Mouse (Mus musculus) kidney, postnatal 10 days (tissue): ENCODE results near the gene Mkrn2os.

Source experiments
- DNase-seq: peaks from one replicate; pipeline ENCODE4 v3.0.0; 2021; ENCODE audit warnings: mixed read lengths

The Mkrn2os gene

DNA sequence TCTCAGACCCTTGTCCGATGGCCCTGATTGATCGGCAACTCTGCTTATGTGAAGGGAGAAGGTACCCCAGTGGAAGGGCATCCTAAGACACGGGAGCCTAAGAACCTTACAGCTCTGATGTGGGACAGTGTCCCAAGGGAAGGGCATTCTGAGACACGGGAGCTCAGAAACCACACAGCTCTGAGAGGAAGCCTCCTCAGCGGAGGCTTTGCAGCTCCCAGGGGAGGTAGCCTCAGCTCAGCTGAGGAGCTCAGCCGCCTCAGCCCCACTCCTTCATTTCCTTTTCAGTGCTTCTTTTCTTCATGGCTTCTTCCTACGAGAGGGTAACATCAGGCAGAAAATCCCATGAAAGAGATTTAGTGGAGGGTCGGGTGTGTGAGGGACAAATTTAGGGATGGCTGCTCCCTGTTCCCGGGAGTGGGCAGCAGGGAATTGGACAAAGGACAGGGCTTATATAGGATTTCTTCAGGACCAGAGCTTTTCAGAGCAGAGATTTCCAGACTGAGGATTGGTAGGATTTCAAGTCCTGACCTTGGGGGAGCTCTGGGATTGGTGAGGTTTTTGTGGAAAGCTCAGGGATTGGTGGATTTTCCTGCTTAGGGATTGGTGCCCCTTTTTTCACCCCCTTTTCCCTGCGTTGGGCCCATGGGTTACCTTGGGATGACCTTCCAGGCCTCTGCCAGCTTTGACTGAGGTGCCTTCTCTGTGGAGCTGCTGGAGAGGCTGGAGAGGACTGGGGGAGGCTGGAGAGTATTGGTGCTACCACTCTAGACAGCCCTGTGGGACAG is 9.9 kb downstream of the Mkrn2os start:
- no peak for DNase-seq

DNA sequence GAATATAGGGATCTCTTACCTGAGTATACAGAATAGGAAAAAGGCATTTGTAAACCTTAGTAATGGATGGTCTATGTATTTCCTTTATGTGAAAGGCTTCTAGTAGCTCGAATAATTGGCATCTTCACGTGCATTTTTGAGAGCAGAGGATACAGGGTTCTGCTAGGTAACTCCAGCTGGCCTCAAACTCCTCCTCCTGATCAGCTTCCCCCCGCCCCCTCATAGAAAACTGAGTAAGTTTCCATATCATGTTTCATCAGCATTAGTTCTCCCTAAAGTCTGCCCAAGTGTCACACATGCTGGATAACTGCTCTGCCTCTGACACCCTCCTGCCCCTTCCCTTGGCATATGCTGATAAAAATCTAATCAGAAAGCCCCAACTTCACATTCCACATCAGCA is 11.6 kb downstream of the Mkrn2os start:
- no peak for DNase-seq

DNA sequence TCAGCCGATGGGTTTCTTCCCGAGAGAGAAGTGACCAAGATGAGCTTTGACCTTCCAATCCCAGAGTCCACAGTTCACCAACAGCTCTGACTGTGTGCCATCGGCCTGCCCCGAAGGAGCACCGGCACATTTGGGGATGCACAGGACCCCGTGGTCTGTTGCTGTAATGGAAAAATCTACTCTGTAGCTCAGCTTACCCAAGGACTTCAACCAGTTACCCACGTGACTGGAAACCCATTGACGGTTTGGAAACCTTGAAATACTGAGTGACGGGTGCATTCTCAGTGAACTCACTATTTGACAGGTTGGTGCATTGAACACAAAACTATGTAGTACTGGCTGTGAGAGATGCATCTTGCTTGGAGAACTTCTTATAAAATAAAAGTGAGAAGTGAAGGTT is 14.4 kb downstream of the Mkrn2os start:
- DNase-seq, result no peak

DNA sequence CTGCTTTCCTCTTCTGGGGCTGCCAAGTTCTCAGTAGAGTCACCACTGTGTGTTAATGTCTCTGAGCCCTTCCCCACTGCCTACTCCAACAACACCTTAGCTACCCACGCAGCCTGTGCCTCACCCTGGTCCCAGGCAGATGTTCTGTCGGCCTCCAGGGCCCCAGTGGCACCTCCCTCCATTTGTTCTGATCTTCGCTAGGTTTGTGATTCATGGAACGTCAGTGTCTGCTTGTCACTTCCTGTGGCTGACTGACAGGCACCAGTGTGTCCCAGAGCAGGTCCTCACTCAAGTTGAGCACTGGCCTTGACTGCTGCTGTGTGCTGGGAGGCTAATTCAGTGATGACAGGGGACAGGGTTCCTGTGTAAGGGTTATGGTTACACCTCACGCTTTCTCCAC is 15.0 kb downstream of the Mkrn2os start:
- DNase-seq, result no peak

DNA sequence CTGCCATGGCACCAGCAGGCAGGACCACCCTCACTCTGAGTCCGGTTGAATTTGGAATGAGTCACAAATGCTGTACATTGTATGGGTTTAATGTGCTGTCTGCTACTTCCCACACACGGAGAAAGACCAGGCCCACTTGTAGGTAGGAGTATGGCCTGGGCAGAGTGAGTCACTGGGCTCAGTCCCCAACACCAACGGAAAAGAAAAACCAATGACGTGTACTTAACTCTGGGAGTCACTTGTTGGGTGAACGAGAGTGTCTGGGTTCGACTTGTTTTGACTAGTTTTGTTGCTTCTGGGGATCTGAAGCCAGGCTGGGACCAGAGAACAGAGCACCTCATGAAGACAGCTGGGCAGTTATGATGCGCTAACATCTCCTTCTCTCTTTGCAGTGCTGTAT is 18.2 kb downstream of the Mkrn2os start:
- DNase-seq, result no peak

DNA sequence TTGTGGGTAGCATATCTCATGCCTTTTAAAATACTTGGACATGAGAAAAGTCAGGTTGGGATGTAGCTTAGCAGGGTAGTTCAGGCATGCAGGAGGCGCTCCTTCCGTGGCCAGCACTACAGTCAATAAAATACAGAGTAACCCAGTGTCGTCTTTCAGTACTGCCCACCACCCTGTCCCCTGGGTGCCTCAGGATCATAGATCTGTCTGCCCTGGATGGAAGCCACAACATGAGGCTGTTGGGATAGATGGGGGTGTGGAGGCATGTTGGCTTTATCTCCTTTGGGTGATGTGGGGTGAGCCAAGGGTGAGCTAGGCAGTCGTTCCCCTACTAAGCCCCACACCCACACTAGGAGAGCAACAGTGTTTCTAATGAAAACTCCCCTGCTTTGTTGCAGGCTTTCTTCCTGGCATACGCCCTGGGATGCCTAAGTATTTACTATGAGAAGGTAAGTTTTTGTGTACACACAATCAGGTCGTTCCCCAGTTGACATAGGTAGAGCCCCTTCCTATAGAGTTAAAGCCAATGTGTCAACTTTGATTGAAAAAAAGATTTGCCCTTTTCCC is 26.8 kb downstream of the Mkrn2os start:
- no peak for DNase-seq

DNA sequence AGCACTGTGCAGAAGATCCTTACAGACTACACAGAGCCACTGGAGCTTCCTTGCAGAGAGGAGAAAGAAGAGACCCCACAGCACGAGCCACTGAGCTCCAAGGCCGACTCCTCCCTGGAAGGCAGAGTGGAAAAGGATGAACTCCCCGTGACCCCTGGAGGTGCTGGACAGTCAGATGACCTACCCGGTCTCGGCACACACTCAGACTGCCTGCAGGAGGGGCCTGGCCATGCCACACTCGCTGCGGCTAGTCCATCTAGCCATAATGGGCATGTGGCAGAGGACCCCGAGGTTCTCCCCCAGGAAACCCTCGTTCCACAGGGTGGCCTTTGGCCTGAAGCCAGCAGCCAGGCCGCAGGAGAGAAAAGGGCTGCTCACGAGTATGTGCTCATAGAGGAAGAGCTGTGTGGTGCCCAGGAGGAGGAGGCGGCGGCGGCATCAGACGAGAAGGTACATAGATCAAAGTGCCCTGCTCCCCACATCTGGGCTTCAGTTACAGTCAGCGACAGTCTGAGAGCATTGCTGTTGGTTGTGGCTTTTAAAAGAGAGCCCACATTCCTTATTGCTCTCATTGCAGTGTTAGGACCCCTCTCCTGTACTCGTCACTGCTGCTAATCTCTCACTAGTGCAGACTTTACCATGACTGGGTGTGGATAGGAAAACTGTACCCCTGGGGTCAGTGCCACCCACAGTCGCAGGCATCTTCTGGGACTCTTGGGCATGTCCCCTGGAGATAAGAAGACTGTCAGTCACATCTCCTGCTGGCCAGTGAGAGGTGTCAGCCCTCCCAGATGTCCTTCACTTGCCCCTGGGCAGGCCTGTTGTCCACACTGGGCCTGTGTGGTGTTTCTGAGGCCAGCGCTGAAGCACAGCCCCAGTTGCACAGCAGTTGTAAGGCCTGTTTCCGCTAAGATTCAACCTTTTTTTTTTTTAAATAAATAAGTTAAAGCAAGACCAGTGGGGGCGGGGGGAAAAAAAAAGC is 32.4 kb downstream of the Mkrn2os start:
- DNase-seq, result peak; percentile 73

DNA sequence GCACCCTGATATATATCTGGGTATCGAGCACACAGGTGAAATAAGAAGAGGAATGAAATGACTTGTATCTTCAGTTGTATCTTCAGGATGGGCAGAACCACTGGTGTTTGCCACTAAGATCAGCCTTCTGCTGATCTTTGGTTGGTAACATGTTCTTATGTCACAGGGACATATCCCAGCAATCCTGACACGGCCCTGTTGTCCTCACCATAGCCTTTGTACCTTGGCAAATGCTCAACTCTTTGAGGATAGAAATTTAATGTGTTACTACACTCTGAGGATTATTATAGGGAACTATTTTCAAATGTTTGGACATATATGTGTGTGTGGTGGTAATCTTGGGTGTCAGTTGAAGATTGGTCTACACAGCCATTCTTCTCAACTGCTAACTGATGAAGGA is 34.2 kb downstream of the Mkrn2os start:
- no peak for DNase-seq

DNA sequence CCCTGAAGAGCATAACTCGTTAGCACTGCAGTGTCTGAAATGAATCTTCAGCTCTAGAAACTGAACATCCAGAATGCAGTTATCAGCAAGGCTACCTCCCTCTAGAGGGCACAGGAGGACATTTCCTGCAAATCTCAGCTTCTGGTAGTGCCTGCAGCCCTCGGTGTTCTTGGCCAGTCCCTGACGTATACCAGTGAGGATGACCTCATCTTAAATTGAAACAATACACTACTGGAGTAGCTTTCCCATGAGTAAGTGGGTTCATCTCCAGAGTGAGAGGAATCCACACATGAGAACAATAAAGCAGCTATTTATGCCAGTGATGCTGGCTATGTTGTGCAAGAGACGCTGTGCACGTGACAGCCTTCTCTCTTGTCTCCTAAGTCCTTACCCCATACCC is 36.9 kb downstream of the Mkrn2os start:
- DNase-seq, result no peak

DNA sequence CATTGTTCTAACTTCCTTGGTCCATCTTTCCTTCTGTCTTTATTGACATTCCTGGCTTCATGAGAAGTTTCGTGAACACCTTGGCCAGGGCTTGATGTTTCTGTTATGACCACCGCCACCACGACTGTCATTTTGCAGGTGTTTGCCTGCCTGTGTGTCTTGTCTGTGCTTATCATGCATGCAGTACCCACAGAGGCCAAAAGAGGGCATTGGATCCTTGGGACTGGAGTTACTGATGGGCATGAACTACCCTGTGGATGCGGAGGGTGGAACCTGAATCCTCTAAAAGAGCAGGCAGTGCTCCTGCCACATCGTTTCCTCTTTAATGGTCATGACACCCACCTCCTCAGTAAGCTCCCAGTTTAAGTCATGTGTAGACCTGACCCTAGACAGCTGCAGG is 46.1 kb downstream of the Mkrn2os start:
- peak; percentile 73 for DNase-seq

DNA sequence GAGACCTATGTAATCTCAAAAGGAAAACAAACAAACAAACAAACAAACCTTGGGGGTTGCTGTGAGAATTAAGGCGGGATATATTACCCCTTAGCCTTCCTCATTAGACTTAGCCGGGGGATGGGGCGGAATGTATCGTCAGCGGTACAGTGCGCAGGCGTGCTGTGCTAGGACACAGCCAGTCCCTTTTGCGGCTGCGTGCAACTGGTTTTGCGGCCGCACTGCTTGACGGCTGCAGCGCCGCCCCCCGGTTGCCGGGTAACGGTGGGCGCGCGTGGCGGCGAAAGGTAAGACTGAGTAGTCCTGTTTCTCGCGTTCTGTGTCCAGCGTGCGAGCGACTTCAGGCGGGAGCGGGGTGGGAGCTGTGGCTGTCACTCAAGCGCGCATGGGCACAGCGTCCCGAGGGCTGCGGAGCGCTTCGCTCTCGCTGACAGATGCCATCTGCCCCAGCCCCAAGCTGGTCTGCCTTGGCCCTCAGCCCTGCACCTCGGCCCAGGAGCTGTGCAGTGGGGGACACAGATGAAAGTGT is 47.9 kb downstream of the Mkrn2os start, which contains the start of gene Tsen2:
Tsen2 (plus strand) TSS at position 223 of the 529 bp plus-strand sequence.
- DNase-seq, result peak; percentile 98

DNA sequence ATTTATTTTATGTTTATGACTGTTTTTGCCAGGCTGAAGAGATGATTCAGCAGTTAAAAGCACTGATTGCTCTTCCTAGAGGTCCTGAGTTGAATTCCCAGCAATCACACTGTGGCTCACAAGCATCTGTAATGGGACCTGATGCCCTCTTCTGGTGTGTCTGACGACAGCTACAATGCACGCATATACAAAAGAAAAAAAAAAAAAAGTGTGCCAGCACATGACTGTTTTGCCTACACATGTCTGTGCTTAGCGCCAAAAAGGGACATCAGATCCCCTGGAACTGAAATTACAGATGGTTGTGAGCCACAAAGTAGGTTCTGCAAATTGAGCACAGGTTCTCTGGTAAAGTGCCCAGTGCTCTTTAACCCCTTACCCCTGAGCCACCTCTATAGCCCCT is 50.0 kb downstream of the Mkrn2os start:
- DNase-seq, result no peak

DNA sequence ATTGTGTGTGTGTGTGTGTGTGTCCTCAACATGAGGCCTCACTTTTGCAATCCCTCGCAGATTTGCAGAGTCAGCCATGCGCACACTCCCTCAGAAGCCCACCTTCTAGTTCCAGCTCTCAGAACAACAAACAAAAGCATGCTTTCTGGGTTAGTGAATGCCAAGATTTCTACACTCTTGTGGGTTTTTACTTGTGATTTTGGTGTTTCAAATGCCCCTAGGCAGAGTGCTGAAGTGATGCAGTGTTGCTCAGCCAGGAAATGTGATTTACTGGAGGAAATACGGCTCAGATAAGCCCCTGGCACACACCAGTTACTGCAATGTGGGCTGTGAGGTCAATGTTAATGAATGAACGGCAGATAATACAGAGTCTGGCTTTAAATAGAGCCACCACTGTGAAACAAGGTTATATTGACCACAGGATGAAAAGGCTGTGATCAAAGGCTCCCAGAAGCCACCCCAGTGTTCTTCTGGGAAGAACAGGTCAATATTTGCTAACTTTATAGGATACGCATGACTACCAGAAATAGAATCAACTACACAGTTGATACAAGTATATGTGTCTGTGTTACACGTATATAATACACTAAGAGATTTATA is 50.6 kb downstream of the Mkrn2os start:
- DNase-seq, result no peak

DNA sequence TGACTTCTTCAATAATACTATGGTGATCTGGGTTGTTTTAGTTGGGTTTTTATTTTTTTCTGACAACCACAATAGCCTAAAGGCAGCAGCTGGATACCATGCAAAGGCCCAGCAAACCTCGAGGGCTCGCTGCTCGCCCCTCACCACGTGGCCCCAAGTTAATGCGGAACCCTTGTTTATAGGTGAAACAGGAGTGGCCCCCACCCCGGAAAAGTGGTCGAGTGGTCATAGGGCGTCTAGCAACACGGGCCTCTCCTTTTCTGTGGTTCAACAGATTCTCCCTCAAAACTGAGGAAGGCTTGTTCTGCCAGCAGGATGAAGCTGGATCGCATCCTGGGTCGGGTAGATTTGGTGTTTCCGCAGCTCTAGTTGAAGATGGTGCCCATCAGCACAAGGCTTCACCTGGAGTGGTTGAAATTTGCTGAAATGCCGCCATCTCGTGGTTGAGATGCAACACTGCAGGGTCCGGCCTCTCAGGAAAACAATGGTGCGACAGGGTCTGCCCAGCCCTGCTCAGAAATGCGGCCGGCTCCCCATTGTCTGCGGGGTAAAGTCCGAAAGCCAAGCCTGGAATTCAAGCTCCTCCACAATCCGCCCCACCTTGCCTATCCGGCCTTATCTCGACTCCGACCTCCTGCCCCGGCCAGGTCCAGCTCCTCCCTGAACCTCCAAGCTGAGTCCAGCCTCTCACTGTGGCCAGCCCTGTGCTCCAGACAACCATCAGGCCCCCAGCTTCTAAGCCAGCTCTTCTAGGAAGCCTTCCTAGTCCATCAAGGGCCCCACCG is 53.5 kb downstream of the Mkrn2os start:
- DNase-seq, result peak; percentile 84

DNA sequence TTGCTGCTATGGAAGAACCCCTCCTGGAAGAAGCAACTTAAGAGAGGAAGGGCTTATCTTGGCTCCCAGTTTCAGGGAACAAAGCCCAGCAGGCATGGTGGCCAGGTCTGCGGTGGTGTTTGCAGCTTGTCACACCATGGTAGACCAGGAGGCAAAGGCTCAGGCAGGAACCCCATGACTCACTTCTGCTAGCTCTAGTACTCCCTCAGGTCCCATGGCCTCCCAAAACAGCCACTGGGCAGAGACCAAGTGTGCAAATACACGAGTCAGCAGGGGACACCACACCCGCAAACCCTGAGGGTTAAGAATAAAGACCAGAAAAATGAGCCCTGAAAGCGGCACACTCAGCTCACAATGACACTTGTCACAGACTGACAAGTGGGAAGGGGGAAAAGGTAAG is 56.2 kb downstream of the Mkrn2os start:
- no peak for DNase-seq

DNA sequence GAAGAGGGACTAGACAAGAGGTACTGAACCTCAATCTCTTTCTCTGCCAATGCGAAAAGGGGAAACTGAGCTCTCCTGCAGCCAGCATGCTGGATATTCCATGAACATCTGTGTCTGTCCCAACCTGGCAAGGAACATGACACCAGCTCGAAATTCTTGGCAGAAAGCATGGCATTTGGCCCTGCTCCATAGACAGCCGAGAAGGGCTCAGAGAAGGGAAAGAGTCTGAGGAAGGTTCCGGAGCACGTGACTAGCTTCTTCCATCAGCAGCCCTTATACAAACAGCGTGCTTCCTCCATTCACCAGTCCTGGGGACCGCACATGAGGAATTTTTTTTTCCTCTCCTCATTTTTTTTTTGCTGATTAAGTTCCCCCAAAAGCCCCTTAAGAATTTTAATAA is 57.8 kb downstream of the Mkrn2os start:
- DNase-seq, result peak; percentile 56
